Mouse (Mus musculus): ENCODE data around the gene Cdipt.

The Cdipt gene

GRCm38 (mm10) chr7:126967361-126967760 lies 8.4 kb upstream of the Cdipt start:
- in situ Hi-C loops (cut with MboI, MseI) = loop anchor here (25.0 kb wide), 1 partner anchor 130 kb away; the partner anchor contains the start of genes 4930451I11Rik and Doc2a

GRCm38 (mm10) chr7:126975493-126975892 lies 221 bp upstream of the Cdipt start:
- in situ Hi-C loops (cut with MboI, MseI) = no loop called here

DNA sequence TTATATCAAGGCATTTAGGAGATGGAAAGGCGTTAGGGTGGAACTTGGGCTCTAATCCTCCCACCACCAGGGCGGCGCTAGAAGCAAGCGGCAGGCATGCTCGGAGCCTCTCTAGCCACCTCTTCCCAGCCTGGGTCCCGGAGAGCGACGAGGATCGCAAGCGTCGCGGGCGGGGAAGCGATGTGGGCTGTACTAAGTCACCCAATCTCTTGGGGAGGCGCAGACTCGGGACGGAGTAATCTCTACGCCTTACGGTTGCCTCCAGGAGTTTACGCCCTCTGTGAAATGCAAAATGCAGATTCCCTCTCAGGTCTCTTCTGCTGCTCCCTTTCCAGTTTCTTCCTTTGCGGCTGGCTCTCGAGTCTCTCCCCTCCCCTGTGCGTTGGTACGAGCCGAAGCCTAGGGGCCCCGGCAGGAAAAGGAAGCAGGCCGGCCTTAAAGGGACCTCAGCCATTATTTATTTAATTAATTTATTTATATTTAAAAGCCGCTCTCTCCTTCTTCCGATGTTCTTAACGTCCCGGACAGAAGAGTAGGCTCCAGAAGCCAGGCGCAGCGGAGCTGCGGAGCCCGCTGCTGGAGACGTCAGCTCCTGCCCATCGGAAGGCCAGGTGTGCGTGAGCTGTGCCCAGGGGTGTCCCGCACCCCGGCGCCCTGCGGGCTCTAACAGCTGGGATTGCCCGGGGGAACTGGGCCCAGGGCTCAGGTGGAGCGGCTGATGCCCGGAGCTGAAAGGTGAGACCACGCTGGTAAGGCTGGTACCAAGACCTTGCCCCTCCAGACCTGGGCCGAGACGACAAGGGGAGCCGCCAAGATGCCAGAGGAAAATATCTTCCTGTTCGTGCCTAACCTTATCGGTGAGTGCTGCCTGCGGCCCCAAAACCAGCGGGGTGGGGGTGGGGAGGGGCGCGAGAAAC lies 494 bp downstream of the Cdipt start, which contains the start of gene Cdiptos:
Gene Cdiptos, minus strand, starts transcription at position 149 of the 917 bp plus-strand sequence.
- in situ Hi-C loops (cut with MboI, MseI) = no loop called here

GRCm38 (mm10) chr7:126976878-126977459 lies 1.3 kb downstream of the Cdipt start:
- in situ Hi-C loops (cut with MboI, MseI) = no loop called here

- in situ Hi-C loops (cut with MboI, MseI) = no loop called here
Observed at GRCm38 (mm10) chr7:126978841-126979240, 3.1 kb downstream of the Cdipt start.

DNA sequence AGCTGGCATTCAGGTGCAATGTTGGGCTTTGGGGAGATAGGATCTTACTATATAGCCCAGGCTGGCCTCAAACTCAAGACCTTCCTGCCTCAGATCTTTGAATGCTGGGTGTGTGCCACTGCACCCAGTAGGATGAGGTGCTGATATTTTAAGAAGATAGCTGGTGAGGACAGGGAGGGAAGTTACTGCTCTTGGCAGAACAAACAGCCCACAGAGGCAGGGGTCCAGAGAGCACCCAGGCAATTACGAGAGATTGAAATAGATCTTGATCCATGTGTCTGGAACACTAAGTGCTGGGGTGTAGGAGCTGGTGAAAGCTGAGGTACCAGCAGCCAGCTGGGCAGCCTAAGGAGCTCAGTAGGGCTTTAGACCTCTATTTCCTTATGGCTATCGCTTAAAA lies 5.9 kb downstream of the Cdipt start:
- in situ Hi-C loops (cut with MboI, MseI) = no loop called here

DNA sequence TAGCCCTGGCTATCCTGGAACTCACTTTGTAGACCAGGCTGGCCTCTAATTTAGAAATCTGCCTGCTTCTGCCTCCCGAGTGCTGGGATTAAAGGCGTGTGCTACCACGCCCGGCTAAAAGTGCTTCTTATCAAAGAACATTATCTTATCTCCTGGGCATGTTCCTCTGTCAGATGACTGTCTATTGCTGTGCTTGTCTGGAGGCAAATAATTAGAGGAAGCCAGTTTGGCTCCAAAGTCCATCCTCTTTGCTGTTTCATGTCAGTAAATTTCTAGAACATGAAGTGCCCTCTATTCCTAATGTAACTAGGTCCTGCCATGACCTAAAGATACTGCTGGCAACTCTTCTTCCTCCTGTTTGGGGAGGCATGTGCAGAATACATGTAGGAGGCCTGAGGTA lies 6.3 kb downstream of the Cdipt start:
- in situ Hi-C loops (cut with MboI, MseI) = no loop called here

DNA sequence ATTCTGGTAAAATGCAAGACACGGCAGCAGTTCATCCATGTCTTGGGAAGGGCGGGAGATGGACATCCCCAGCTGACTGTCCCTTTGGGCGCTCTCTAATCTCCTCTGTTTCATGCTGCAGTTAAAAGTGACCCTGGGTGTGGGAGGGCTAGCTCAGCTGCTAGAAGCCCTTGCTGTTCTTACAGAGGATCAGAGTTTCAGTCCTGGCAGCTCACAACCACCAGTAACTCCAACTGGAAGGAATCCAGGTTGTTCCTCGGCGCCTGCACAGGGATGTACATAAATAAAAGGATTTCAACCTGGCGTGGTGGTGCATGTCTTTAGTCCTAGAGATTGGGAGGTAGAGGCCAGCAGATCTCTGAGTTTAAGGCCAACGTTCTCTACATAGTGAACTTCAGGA lies 7.4 kb downstream of the Cdipt start:
- in situ Hi-C loops (cut with MboI, MseI) = no loop called here

DNA sequence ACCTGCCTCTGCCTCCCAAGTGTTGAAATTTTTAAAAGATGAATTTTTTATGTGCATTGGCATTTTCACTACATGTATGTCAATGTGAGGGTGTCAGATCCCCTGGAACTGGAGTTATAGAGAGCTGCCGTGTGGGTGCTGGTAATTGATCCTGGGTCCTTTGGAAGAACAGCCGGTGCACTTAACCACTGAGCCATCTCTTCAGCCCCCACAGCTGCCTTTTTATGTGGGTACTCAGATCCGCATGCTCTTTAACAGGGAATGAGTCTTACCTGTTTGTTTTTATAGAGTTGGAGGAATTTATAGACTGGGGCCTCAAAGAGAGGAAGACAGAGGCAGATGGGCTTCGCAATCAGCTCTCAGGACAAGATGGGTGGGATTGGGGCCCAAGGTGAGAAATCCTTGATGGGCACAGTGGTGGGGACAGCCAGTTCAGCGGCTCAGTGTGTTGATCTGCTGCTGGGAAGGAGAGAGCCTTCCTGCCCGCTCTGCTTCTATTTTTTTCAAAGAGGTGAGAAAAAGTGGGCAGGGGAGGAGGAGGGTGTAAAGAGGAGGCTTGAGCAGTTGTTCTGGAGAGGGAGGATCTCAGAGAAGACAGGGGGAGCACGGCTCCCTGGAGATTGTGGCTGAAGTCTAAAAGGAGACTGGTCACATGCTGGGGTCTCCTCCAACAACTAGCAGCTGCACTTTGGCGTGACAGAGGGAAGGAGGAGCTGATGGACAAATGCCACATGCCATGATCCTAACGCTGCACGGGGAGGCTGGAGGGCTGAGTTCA lies 9.1 kb downstream of the Cdipt start:
- in situ Hi-C loops (cut with MboI, MseI) = no loop called here

DNA sequence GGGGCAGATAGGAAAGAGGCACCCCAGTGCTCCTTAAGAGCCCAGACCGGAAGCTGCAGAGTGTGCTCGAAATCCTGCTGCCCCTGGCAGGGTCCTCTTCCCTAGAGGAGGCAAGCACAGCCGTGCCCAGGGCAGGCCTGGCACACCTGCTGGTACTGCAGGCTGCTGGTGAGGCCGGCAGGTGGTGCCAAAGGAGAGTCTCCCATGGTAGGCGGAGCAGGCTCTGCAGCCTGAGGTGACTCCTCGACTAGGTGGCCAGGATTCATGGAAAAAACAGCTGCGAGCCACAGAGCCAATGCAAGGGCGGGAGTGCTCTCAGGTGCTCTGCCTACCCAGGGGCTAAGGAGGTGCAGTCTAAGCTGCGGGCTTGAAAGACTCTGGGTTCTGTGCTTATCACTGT lies 10.6 kb downstream of the Cdipt start:
- in situ Hi-C loops (cut with MboI, MseI) = no loop called here

GRCm38 (mm10) chr7:126988816-126989215 lies 13.1 kb downstream of the Cdipt start:
- in situ Hi-C loops (cut with MboI, MseI) = no loop called here

DNA sequence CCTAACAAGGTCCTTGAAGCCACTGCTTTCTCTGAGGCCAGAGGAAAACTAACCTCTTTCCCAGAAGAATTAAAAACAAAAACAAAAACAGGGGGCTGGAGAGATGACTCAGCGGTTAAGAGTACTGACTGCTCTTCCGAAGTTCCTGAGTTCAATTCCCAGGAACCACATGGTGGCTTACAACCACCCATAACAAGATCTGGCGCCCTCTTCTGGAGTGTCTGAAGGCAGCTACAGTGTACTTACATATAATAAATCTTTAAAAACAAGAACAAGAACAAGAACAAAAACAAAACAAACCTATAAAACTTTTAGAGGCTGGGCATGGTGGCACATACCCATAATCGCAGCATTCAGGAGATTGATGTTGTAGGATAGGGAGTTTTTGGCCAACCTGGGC lies 20.7 kb downstream of the Cdipt start:
- in situ Hi-C loops (cut with MboI, MseI) = no loop called here

DNA sequence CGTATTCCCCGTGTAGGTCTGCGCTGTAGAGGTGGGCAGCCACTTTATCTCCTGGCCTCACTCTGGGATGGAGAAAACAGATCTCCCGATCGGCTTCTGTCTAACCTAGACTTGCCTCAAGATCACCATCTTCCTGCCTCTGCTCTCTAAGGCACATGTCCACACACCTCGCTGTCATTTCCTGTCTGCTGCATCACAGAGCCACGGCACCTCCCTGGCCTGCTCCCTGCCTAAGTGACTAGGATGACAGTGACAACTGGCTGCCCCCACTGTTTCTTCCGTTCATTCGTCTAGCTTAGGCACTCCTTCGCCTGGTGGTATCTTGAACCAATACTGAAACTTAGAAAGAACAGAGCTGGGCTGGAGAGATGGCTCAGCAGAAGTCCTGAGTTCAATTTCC lies 23.9 kb downstream of the Cdipt start:
- in situ Hi-C loops (cut with MboI, MseI) = no loop called here

DNA sequence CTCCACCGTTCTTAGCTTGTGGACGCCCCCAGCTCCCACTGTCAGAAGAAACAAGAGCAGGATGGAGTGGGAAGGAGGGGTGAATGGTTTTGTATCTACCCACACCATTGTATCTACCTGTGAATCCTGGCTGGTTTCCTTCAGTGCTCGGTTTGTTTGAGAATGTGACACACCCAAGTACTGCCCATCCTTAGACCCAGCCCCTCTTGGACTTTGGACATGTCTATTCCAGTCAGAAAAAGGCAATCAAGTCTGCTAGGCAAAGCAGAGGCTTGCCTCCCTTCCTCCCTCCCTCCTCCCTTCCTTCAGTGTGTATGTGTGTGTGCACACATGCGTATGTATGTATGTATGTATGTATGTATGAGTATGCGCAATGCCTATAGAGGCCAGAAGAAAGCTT lies 27.9 kb downstream of the Cdipt start:
- in situ Hi-C loops (cut with MboI, MseI) = no loop called here

DNA sequence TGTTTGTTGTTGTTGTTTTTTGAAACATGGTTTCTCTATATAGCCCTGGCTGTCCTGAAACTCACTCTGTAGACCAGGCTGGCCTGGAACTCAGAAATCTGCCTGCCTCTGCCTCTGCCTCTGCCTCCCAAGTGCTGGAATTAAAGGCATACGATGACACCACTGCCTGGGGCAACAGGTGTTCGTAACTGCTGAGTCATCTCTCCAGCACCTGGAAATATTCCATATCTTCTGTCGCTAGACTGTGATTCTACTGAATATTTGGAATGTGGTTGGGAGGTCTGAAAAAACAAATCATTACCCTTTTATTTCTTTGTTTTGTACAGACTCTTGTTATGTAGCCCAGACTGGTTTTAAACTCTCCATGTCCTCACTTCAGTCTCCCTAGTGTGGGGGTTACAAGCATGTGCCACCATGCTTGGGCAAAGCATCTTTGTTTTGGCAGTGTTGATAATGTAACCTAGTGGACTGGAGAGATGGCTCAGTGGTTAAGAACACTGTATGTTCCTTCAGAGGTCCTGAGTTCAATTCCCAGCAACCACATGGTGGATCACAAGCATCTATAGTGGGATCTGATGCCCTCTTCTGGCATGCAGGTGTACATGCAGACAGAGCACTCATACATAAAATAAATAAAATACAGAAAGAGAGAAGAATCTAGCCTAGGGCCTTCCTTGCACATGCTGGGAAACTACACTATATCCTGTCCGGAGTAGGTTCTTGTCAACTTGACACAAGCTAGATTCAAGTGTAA lies 28.6 kb downstream of the Cdipt start:
- in situ Hi-C loops (cut with MboI, MseI) = no loop called here

- in situ Hi-C loops (cut with MboI, MseI) = no loop called here
Observed at GRCm38 (mm10) chr7:127007313-127008024, 31.8 kb downstream of the Cdipt start.

- in situ Hi-C loops (cut with MboI, MseI) = no loop called here
Observed at GRCm38 (mm10) chr7:127008239-127009019, 32.7 kb downstream of the Cdipt start.

GRCm38 (mm10) chr7:127009307-127010085 lies 33.8 kb downstream of the Cdipt start:
- in situ Hi-C loops (cut with MboI, MseI) = no loop called here

DNA sequence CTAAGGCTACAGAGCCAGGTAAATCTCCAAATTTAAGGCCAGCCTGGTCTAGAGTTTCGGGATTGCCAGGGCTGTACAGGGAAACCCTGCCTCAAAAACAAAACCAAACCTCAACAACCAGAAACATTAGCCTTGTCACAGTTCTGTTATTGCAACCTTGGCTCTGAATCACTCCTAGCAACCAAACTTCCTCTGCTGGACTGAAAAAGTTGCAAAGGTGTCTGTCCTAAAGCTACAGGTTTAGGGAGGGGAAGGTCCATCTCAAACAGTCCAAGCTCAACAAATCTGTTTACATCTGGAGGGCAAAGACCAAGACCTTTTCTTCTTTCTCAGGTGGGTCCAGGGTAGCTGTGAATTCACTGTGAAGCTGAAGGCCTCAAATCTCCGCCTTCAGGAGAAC lies 35.3 kb downstream of the Cdipt start:
- in situ Hi-C loops (cut with MboI, MseI) = no loop called here
